ENCODE assay signal across 7 mouse cellular contexts in the genomic region with DNA sequence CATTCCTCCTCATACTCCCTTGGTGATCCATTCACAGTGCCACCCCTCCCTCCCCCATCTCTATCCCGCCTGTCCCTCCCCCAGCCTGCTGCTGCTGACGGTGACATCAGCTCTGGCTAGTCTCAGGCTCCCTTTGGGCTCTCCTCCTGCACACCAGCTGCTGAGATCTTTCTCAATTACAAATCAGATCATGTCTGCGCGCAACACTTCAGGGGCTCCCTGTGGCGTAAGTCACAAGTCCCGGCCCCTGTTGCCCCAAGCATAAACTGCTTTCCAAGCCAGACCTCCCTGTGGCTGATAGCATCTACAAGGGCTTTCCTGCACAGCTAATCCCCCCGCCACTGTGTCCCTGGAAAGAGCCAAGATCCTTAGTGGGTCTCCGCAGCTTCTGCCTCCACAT.
DNase-seq lines count a peak whose midpoint lies in the region; ATAC-seq lines count a peak whose summit lies in the region.

No protein-coding gene starts in this region.

- no peaks in the 10 kb centered on the region for H3K36me3 ChIP-seq in embryonic facial prominence, embryonic 11.5 days (replicated peaks; ENCODE audit: control insufficient read depth, insufficient read depth, low read depth, low read length)
- no peaks in the 10 kb centered on the region for H3K36me3 ChIP-seq in hindbrain, embryonic 10.5 days
- no peaks in the 10 kb centered on the region for H3K36me3 ChIP-seq in midbrain, embryonic 14.5 days (ENCODE audit: control insufficient read depth, insufficient read depth, low read length)

- 43% methylated on average over 8 of the region's 8 CpGs for WGBS in embryonic facial prominence, embryonic 11.5 days
- WGBS in hindbrain, embryonic 10.5 days = 61% methylated on average over 8 of the region's 8 CpGs
- WGBS in midbrain, embryonic 14.5 days = 11% methylated on average over 8 of the region's 8 CpGs

- no peak overlapping the region for H3K4me3 ChIP-seq in embryonic facial prominence, embryonic 11.5 days (ENCODE audit: low read depth, low read length)
- H3K4me3 ChIP-seq in hindbrain, embryonic 10.5 days = no peak overlapping the region
- no peak overlapping the region for H3K4me3 ChIP-seq in midbrain, embryonic 14.5 days (replicated peaks; ENCODE audit: low read depth, low read length)

- no peak overlapping the region for H3K27ac ChIP-seq in embryonic facial prominence, embryonic 11.5 days (replicated peaks; ENCODE audit: low read depth, low read length)
- peak overlapping the region; percentile 70 for H3K27ac ChIP-seq in hindbrain, embryonic 10.5 days
- H3K27ac ChIP-seq in midbrain, embryonic 14.5 days (replicated peaks; ENCODE audit: low read depth, low read length) = peak overlapping the region; percentile 43

- 0 out of 2 replicates have a peak, but pooled peaks have one; percentile 34 for ATAC-seq in embryonic facial prominence, embryonic 11.5 days (replicated peaks; ENCODE audit: insufficient number of reproducible peaks, low FRiP score, low TSS enrichment, low read depth)
- peak; percentile 38; the same call in 1 of the 2 replicates for ATAC-seq in midbrain, embryonic 14.5 days (ENCODE audit: low FRiP score, low TSS enrichment)

- peak; percentile 12 for DNase-seq in layer of hippocampus, adult 11-12 months (ENCODE audit: low spot score)
- DNase-seq in layer of hippocampus, postnatal 25 days (ENCODE audit: extremely low spot score in 1 of 2, low spot score in 1 of 2) = no peak
- peak; percentile 14 for DNase-seq in embryonic facial prominence, embryonic 11.5 days (ENCODE audit: low spot score)
- DNase-seq in hindbrain, embryonic 10.5 days (ENCODE audit: low spot score) = peak; percentile 27
- DNase-seq in midbrain, embryonic 14.5 days = peak; percentile 73
- DNase-seq in urinary bladder, adult 18-20 months (ENCODE audit: low spot score in 2 of 2) = no peak
- no peak for DNase-seq in B cell, adult 2 months

- H3K9me3 ChIP-seq in embryonic facial prominence, embryonic 11.5 days (replicated peaks; ENCODE audit: control insufficient read depth, low read length) = no peaks in the 10 kb centered on the region
- H3K9me3 ChIP-seq in hindbrain, embryonic 10.5 days = no peaks in the 10 kb centered on the region
- no peaks in the 10 kb centered on the region for H3K9me3 ChIP-seq in midbrain, embryonic 14.5 days (ENCODE audit: control insufficient read depth, low read length)

- H3K9ac ChIP-seq in embryonic facial prominence, embryonic 11.5 days (replicated peaks; ENCODE audit: low read length) = no peak overlapping the region
- H3K9ac ChIP-seq in midbrain, embryonic 14.5 days (replicated peaks; ENCODE audit: low read length) = no peak overlapping the region

- H3K27me3 ChIP-seq in embryonic facial prominence, embryonic 11.5 days (ENCODE audit: control insufficient read depth, insufficient read depth, low read length) = no peaks in the 10 kb centered on the region
- H3K27me3 ChIP-seq in hindbrain, embryonic 10.5 days (ENCODE audit: insufficient read depth, poor library complexity, severe bottlenecking) = no peaks in the 10 kb centered on the region
- no peaks in the 10 kb centered on the region for H3K27me3 ChIP-seq in midbrain, embryonic 14.5 days (ENCODE audit: control insufficient read depth, insufficient read depth, low read length)

- no peaks in the 10 kb centered on the region; the same call in 1 of the 2 replicates for H3K4me1 ChIP-seq in embryonic facial prominence, embryonic 11.5 days (ENCODE audit: control insufficient read depth, insufficient read depth, low read length)
- peaks cover 49% of the 10 kb centered on the region for H3K4me1 ChIP-seq in hindbrain, embryonic 10.5 days (replicated peaks)
- H3K4me1 ChIP-seq in midbrain, embryonic 14.5 days (ENCODE audit: control insufficient read depth, insufficient read depth, low read length) = peaks cover 24% of the 10 kb centered on the region

- no peak overlapping the region for H3K4me2 ChIP-seq in embryonic facial prominence, embryonic 11.5 days (ENCODE audit: low read depth, low read length)
- H3K4me2 ChIP-seq in midbrain, embryonic 14.5 days (ENCODE audit: low read length) = no peak overlapping the region

Comparison
In these comparisons a context has a peak if more than half of its experiments do, and no peak if none do; other contexts are left out.
1. DNase-seq: peak in layer of hippocampus, adult 11-12 months (single experiment), embryonic facial prominence, embryonic 11.5 days (single experiment), hindbrain, embryonic 10.5 days (single experiment) and midbrain, embryonic 14.5 days (single experiment); none in layer of hippocampus, postnatal 25 days (0 of 2), urinary bladder, adult 18-20 months (0 of 2) and B cell, adult 2 months (0 of 2).